Mouse (Mus musculus) kidney, postnatal 0 days (tissue): ENCODE measurements around the gene Cdk14. TPM values are rescaled to one million over a fixed set of nuclear protein-coding genes. Genes with fewer than 3 reads are reported as not detected.

Source experiments
- ATAC-seq: fragments of 200-750 bp; cut with Nextera tagmentation; replicated peaks from 2 replicates; pipeline ENCODE4 v1.8.0; 2017; ENCODE audit warnings: low read depth, moderate number of reproducible peaks, moderate TSS enrichment, moderate library complexity; ENCODE audit not compliant: low FRiP score
- DNase-seq: peaks from one replicate; pipeline ENCODE4 v3.0.0-alpha.2; 2016; ENCODE audit warnings: low spot score
- H3K27ac ChIP-seq: fragments of 300-500 bp; sonication (generic); 2 replicates; pipeline ENCODE4 v1.5.1; 2014; ENCODE audit warnings: mild to moderate bottlenecking
- H3K27me3 ChIP-seq: fragments of 300-500 bp; sonication (generic); 2 replicates; pipeline ENCODE4 v1.6.1; 2014; ENCODE audit warnings: low read length, mixed read lengths; ENCODE audit not compliant: insufficient read depth
- H3K36me3 ChIP-seq: fragments of 300-500 bp; sonication (generic); 2 replicates; pipeline ENCODE4 v1.6.1; 2014; ENCODE audit warnings: low read length, mixed read lengths; ENCODE audit not compliant: insufficient read depth
- H3K4me1 ChIP-seq: fragments of 300-500 bp; sonication (generic); replicated peaks from 2 replicates; pipeline ENCODE4 v1.6.1; 2014; ENCODE audit warnings: antibody characterized with exemption, low read length, mixed read lengths; ENCODE audit not compliant: insufficient read depth
- H3K4me2 ChIP-seq: fragments of 300-500 bp; sonication (generic); 2 replicates; pipeline ENCODE4 v1.6.1; 2014; ENCODE audit warnings: mild to moderate bottlenecking, low read length, moderate library complexity, mixed read lengths
- H3K4me3 ChIP-seq: fragments of 300-500 bp; sonication (generic); replicated peaks from 2 replicates; pipeline ENCODE4 v1.5.1; 2014; ENCODE audit warnings: low read depth, low read length
- H3K9ac ChIP-seq: fragments of 300-500 bp; sonication (generic); 2 replicates; pipeline ENCODE4 v1.6.1; 2014; ENCODE audit warnings: low read depth, low read length
- H3K9me3 ChIP-seq: fragments of 300-500 bp; sonication (generic); replicated peaks from 2 replicates; pipeline ENCODE4 v1.6.1; 2016; ENCODE audit warnings: low read length, inconsistent platforms, mixed read lengths
- CTCF ChIP-seq: IDR thresholded peaks from 2 replicates; pipeline ENCODE4 v1.5.1; 2016; ENCODE audit warnings: antibody characterized with exemption, low read depth, mild to moderate bottlenecking, moderate library complexity
- WGBS: fragments of 180-500 bp; shearing (Covaris S2); extraction: QIAGEN DNeasy Blood & Tissue Kit; methylation state at CpG from one replicate; pipeline ENCODE4 v1.1.7; 2014; 5-methylcytosine and 5-hydroxymethylcytosine counted together
- polyA plus RNA-seq: library from polyadenylated mRNA; unstranded; fragments of >200 nt; fragmentation: Nextera tagmentation; extraction: Ambion mirVana; gene quantifications from 2 replicates; pipeline ENCODE4 v1.2.1, GENCODE M21; 2015

Cdk14 gene
- polyA plus RNA-seq, 1 experiment from 2014 or later = 8.8 TPM

GRCm38 (mm10) chr5:5370322-5371082, 49.6 kb downstream of the Cdk14 start:
- no peaks in the 10 kb centered on the region for H3K36me3 ChIP-seq
- H3K9me3 ChIP-seq = no peaks in the 10 kb centered on the region
- no peak overlapping the region for H3K4me2 ChIP-seq
- no peak overlapping the region for H3K4me3 ChIP-seq
- H3K27ac ChIP-seq = no peak overlapping the region
- no peak for ATAC-seq
- no peaks in the 10 kb centered on the region for H3K4me1 ChIP-seq
- H3K27me3 ChIP-seq = no peaks in the 10 kb centered on the region
- H3K9ac ChIP-seq = no peak overlapping the region
- TF ChIP-seq CTCF = no peak
- no peak for DNase-seq
- 61% methylated on average over 4 of the region's 4 CpGs for WGBS

DNA sequence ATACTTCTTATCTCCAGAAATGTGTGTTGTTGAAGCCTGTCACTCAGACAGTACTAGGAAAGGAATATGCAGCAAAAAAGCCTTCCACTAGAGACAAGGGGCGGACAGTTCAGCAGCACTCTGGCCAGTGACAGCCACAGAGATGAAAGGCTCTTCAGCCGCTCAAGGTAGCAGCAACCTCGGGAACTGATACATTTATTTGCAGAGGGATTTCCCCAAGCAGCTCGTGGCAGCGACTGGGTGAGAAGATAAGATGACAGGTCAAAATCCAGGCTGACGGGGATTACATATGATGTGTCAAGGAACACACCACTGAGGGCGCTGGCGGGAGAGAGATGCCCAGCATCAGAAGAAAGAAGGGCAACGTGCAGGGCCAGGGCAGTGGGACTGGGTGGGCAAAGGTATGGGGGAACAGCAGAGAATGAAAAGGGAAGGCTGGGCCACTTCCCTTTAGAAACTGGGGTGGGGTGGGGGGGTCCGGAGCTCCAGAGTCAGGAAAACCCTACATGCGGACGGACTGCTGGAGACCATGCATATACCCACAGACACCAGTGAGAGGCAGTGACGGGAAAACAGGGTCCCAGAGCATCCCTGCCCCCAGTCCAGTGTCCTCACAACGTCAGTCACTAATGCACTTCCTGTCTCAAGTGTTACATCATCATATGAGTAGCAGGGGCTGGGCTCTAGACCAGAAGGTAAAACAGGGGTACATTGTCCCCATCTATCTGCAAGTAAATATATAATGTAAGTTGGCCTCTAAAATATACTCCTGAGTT, 51.5 kb downstream of the Cdk14 start:
- Histone ChIP-seq H3K4me3 (no peak overlapping the region), H3K9ac (no peak overlapping the region), H3K9me3 (no peaks in the 10 kb centered on the region), H3K4me1 (no peaks in the 10 kb centered on the region), H3K27ac (no peak overlapping the region), H3K4me2 (no peak overlapping the region), H3K36me3 (no peaks in the 10 kb centered on the region), H3K27me3 (no peaks in the 10 kb centered on the region)
- no peak for TF ChIP-seq CTCF
- DNase-seq (no peak), ATAC-seq (no peak)
- 81% methylated on average over 14 of the region's 14 CpGs for WGBS

DNA sequence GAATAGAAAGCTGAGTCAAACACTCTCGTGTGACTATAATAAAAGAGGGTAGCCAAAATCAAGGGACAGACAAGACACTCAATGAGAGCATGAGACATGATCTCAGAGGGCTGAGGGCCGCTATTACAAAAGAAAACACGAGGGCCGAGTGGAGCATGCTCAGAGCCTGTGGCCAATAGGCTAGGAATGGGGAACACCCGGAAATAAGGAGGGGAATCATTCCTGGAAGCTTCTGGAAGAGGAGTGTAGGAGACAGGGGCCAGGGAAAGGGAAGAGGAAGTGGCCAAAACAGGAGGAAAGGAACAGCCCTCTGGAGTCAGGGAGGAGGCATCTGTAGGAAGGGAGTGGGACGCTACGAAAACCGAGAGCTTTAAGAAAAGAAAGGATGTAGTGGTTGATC, 52.6 kb downstream of the Cdk14 start:
- Histone ChIP-seq H3K4me1 (no peaks in the 10 kb centered on the region), H3K36me3 (no peaks in the 10 kb centered on the region), H3K27me3 (no peaks in the 10 kb centered on the region), H3K9ac (no peak overlapping the region), H3K9me3 (no peaks in the 10 kb centered on the region), H3K4me3 (no peak overlapping the region), H3K4me2 (no peak overlapping the region), H3K27ac (no peak overlapping the region)
- no peak for TF ChIP-seq CTCF
- ATAC-seq (no peak), DNase-seq (no peak)
- 82% methylated on average over 8 of the region's 8 CpGs for WGBS

DNA sequence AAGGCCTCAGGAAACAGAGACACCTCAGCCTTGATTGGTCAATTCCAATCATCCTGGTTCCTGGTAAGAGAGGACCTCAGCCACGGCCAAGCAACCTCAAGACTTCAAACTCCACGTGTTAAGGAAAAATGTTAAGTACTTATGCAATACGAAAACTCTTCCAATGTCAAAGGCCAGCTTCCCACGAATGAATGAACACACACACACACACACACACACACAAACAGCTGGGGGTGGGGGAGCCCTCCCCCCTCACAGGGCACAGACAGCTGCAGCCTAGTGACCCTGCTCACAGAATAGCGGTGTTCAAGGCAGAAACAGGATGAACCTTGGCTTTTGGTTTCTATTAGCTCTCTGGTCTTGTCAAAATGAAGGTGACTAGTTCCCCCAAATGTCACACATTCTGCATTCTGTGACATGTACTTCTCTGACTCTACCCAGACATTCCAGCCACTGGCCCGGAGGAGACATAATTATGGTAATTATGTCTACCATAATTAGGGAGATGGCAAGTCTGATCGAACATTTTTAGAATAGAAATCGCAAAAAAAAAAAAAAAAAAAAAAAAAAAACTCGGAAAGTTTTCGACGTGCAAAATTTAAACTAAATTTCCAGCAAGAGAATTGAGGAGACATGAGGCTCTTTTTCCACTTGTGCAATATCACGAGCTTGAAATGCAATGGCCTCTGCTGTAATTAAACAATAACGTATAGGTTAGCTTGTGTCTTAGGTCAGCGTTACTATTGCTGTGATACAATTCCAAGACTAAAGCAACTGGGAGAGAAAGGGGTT, 54.6 kb downstream of the Cdk14 start:
- Histone ChIP-seq H3K9ac (no peak overlapping the region), H3K4me2 (no peak overlapping the region), H3K36me3 (no peaks in the 10 kb centered on the region), H3K27ac (no peak overlapping the region), H3K4me1 (no peaks in the 10 kb centered on the region), H3K27me3 (no peaks in the 10 kb centered on the region), H3K9me3 (no peaks in the 10 kb centered on the region), H3K4me3 (no peak overlapping the region)
- ATAC-seq (no peak), DNase-seq (no peak)
- no peak for TF ChIP-seq CTCF
- WGBS = 79% methylated on average over 14 of the region's 14 CpGs

DNA sequence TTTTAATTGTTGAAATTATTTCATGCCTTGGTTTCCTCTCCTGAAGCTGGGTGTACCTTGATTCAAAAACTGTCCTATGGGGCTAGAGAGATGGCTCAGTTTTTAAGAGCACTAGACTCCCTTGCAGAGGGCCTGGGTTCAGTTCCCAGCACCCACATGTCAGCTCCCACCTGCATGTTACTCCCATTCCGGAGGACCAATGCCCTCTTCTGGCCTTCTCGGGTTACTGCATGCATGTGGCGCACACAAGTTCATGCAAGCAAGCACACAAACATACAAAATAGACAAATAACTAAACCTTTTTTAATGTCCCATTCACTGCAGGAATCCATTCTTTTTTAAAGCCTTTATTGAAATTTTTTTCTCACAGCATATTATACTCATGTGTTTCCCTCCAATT, 58.4 kb downstream of the Cdk14 start:
- H3K36me3 ChIP-seq = no peaks in the 10 kb centered on the region
- no peak for DNase-seq
- H3K27me3 ChIP-seq = no peaks in the 10 kb centered on the region
- 97% methylated on average over 3 of the region's 3 CpGs for WGBS
- H3K9ac ChIP-seq = no peak overlapping the region
- no peaks in the 10 kb centered on the region for H3K9me3 ChIP-seq
- peak; percentile 36; the same call in 1 of the 2 replicates for TF ChIP-seq CTCF
- H3K4me2 ChIP-seq = no peak overlapping the region
- no peaks in the 10 kb centered on the region for H3K4me1 ChIP-seq
- no peak overlapping the region for H3K27ac ChIP-seq
- H3K4me3 ChIP-seq = no peak overlapping the region
- ATAC-seq = no peak

DNA sequence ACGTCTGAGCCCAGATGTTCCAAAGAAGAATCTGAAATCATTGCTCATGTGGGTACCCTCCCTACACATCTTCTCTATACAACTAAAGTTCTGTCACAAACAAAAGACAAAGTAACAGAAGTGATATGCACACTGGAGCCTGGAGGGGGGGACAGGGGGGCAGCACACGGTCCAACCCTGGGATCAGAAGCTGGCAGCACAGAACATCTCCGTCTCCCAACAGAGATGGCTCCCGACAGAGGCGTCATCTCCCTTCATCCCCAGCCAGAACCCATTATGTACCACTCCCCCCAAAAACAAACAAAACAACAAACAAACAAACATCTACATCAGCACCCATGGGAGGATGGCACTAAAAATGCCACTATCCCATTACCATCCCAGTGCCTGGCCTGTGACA, 59.8 kb downstream of the Cdk14 start:
- Histone ChIP-seq H3K9me3 (no peaks in the 10 kb centered on the region), H3K27ac (no peak overlapping the region), H3K4me2 (no peak overlapping the region), H3K36me3 (no peaks in the 10 kb centered on the region), H3K4me1 (no peaks in the 10 kb centered on the region), H3K4me3 (no peak overlapping the region), H3K9ac (no peak overlapping the region), H3K27me3 (no peaks in the 10 kb centered on the region)
- no peak for ATAC-seq
- no peak for TF ChIP-seq CTCF
- no peak for DNase-seq
- 61% methylated on average over 5 of the region's 5 CpGs for WGBS
